Mouse (Mus musculus) kidney, embryonic 15.5 days (tissue): ENCODE measurements around the gene Utrn. TPM values are rescaled to one million over a fixed set of nuclear protein-coding genes. Genes with fewer than 3 reads are reported as not detected.

ENCODE experiments used
- ATAC-seq: fragments of 200-750 bp; cut with Nextera tagmentation; replicated peaks from 2 replicates; pipeline ENCODE4 v1.8.0; 2017; ENCODE audit warnings: moderate TSS enrichment; ENCODE audit not compliant: low FRiP score
- H3K27ac ChIP-seq: fragments of 300-500 bp; sonication (generic); 2 replicates; pipeline ENCODE4 v1.5.1; 2015; ENCODE audit warnings: mild to moderate bottlenecking, inconsistent platforms
- H3K27me3 ChIP-seq: fragments of 300-500 bp; sonication (generic); 2 replicates; pipeline ENCODE4 v1.6.1; 2015; ENCODE audit warnings: inconsistent platforms
- H3K36me3 ChIP-seq: fragments of 300-500 bp; sonication (generic); 2 replicates; pipeline ENCODE4 v1.6.1; 2015; ENCODE audit warnings: inconsistent platforms
- H3K4me1 ChIP-seq: fragments of 300-500 bp; sonication (generic); 2 replicates; pipeline ENCODE4 v1.6.1; 2015; ENCODE audit warnings: inconsistent platforms
- H3K4me2 ChIP-seq: fragments of 300-500 bp; sonication (generic); 2 replicates; pipeline ENCODE4 v1.6.1; 2015; ENCODE audit warnings: moderate library complexity, mild to moderate bottlenecking, inconsistent platforms
- H3K4me3 ChIP-seq: fragments of 300-500 bp; sonication (generic); replicated peaks from 2 replicates; pipeline ENCODE4 v1.5.1; 2015; ENCODE audit warnings: mild to moderate bottlenecking, inconsistent platforms
- H3K9ac ChIP-seq: fragments of 300-500 bp; sonication (generic); 2 replicates; pipeline ENCODE4 v1.6.1; 2015; ENCODE audit warnings: mild to moderate bottlenecking, inconsistent platforms
- H3K9me3 ChIP-seq: fragments of 300-500 bp; sonication (generic); replicated peaks from 2 replicates; pipeline ENCODE4 v1.6.1; 2016; ENCODE audit warnings: inconsistent platforms
- WGBS: fragments of 180-500 bp; shearing (Covaris S2); methylation state at CpG from one replicate; pipeline ENCODE4 v1.1.7; 2015; ENCODE audit warnings: mixed read lengths; 5-methylcytosine and 5-hydroxymethylcytosine counted together
- polyA plus RNA-seq: library from polyadenylated mRNA; unstranded; fragments of >200 nt; fragmentation: Nextera tagmentation; extraction: Ambion mirVana; gene quantifications from 2 replicates; pipeline ENCODE4 v1.2.1, GENCODE M21; 2015

Gene Utrn
- polyA plus RNA-seq, 1 experiment from 2014 or later, result 86.1 TPM

GRCm38 (mm10) chr10:12339005-12339703 is 530.0 kb downstream of the Utrn start:
- WGBS, result 88% methylated on average over 9 of the region's 9 CpGs
- Histone ChIP-seq H3K36me3 (no peaks in the 10 kb centered on the region), H3K9ac (no peak overlapping the region), H3K4me2 (no peak overlapping the region), H3K27me3 (no peaks in the 10 kb centered on the region), H3K27ac (no peak overlapping the region), H3K4me1 (no peaks in the 10 kb centered on the region), H3K9me3 (no peaks in the 10 kb centered on the region), H3K4me3 (no peak overlapping the region)
- ATAC-seq, result no peak

Other genes starting within 250 kb of the Utrn start
- 1.8 and 2.2 TPM in 2 replicates for gene Stx11, start 94.9 kb upstream of the Utrn start, polyA plus RNA-seq
- 37.1 and 38.1 TPM in 2 replicates for gene Sf3b5, start 136.0 kb upstream of the Utrn start, polyA plus RNA-seq
- 99.2 and 114 TPM in 2 replicates for gene Plagl1, start 191.1 kb upstream of the Utrn start, polyA plus RNA-seq